Mouse (Mus musculus) spleen, adult 2 months (tissue): ENCODE measurements around the gene Kat5. TPM values are rescaled to one million over a fixed set of nuclear protein-coding genes. Genes with fewer than 3 reads are reported as not detected.

Experiments
- DNase-seq, 2 experiments: peaks; one replicate each; pipeline versions ENCODE4 v3.0.0 to v3.0.0-alpha.2; 2012 to 2021; ENCODE audit warnings: low spot score in 2 of 2, low read depth in 1 of 2
- H3K27ac ChIP-seq: fragments of 200-500 bp; 2 replicates; pipeline ENCODE4 v1.5.1; 2012; ENCODE audit warnings: low read length, inconsistent platforms; ENCODE audit not compliant: insufficient read depth
- H3K27me3 ChIP-seq: fragments of 200-500 bp; 2 replicates; pipeline ENCODE4 v1.6.1; 2012; ENCODE audit warnings: mild to moderate bottlenecking, moderate library complexity, low read length, inconsistent platforms; ENCODE audit not compliant: control insufficient read depth, insufficient read depth
- H3K36me3 ChIP-seq: fragments of 200-500 bp; 2 replicates; pipeline ENCODE4 v1.6.1; 2012; ENCODE audit warnings: mild to moderate bottlenecking, low read length, inconsistent platforms; ENCODE audit not compliant: control insufficient read depth, insufficient read depth
- H3K4me1 ChIP-seq: fragments of 200-500 bp; 2 replicates; pipeline ENCODE4 v1.6.1; 2011; ENCODE audit warnings: inconsistent platforms; ENCODE audit not compliant: control insufficient read depth, insufficient read depth, insufficient read length
- H3K4me3 ChIP-seq: fragments of 200-500 bp; 2 replicates; pipeline ENCODE4 v1.5.1; 2011; ENCODE audit warnings: mild to moderate bottlenecking, inconsistent platforms; ENCODE audit not compliant: insufficient read depth, insufficient read length; ENCODE audit errors: extremely low read depth
- CTCF ChIP-seq: fragments of 200-500 bp; IDR thresholded peaks from 2 replicates; pipeline ENCODE4 v1.5.1; 2011; ENCODE audit warnings: mild to moderate bottlenecking, inconsistent platforms; ENCODE audit not compliant: insufficient read depth, insufficient read length, insufficient replicate concordance; ENCODE audit errors: extremely low read depth
- POLR2A ChIP-seq: fragments of 200-500 bp; IDR thresholded peaks from 2 replicates; pipeline ENCODE4 v1.6.1; 2011; ENCODE audit warnings: low read depth, low read length, inconsistent platforms
- WGBS: fragments of 180-500 bp; shearing (Covaris S2); methylation state at CpG from one replicate; pipeline ENCODE4 v1.1.7; 2018; 5-methylcytosine and 5-hydroxymethylcytosine counted together
- polyA plus RNA-seq: library from polyadenylated mRNA; depleted of rRNA; stranded (reverse); fragments of >200 nt; gene quantifications from 2 replicates; pipeline ENCODE4 v1.2.3, GENCODE M21; 2012

The Kat5 gene
- polyA plus RNA-seq, 1 experiment: 37.3 TPM

DNA sequence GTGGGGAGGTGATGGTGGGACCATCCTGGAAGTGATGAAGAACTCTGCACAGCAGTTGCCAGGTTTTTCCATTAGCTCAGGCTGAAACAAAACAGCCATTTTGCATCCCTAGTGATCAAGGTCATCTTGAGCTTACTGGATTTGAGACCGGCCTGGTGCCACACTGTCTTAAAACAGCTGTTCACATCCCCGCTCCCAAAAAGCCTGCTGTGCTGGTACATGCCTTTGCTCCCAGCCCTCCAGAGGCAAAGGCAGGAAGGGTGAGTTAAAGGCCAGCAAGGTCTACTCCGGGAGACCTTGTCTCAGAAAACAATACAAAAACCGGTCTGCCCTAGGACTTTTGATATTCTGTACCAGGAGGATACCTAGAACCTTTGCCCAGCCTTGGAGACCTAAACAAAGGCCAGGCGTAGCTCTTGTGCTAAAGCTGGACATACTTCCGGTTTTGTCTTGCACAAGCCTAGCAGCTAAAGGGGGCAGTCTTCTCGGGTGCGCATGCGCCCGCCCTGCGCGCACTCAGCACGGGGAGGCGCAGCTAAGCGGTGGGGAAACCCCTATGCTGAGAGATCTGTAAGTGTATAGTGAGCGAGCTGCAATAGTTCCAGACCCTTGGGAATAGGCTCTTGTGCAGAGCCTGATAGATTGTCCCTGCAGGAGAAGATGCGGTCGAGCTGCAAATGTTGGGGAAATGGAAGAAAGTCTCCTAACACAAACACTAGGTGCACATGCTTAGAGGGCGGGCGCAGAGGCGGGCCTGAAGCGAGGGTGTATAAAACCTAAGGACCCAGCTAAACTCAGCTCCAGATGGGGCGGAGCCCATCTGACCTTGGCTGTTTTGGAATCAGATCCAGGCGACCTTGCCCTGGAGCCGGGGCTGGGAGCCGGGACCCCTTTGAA, 38.6 kb upstream of the Kat5 start:
- DNase-seq: peak; percentile 76 to 85
- TF ChIP-seq CTCF (no peak), POLR2A (no peak)
- Histone ChIP-seq H3K4me3 (peak overlapping the region; percentile 41; the same call in 1 of the 2 replicates), H3K27ac (peak overlapping the region; percentile 69), H3K4me1 (peaks cover 13% of the 10 kb centered on the region; the same call in 1 of the 2 replicates), H3K36me3 (peaks cover 59% of the 10 kb centered on the region), H3K27me3 (no peaks in the 10 kb centered on the region)
- WGBS: 10% methylated on average over 26 of the region's 26 CpGs

DNA sequence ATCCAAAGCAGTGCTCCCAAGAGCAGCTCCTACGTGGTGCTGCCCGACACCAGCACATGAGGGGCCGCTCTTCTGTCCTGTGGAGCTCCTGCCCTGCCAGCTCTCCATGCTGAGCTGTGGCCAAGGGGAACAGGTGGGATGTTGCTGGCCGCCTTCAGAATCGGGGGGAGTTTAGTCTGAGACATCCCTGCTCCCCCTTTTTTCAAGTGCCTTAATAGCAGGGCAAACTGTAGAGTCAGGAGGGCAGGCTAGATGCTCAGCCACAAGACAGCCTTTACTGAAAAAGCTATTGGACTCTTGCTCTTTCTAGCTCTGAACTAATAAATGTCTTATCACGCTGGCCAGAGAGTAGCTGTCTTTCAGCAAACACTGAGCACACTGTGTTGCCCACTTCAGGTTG, 37.8 kb upstream of the Kat5 start:
- DNase-seq: no peak
- H3K4me3 ChIP-seq: no peak overlapping the region
- no peaks in the 10 kb centered on the region for H3K27me3 ChIP-seq
- peaks cover 13% of the 10 kb centered on the region; the same call in 1 of the 2 replicates for H3K4me1 ChIP-seq
- 95% methylated on average over 6 of the region's 6 CpGs for WGBS
- H3K27ac ChIP-seq: no peak overlapping the region
- TF ChIP-seq CTCF (no peak), POLR2A (no peak)
- H3K36me3 ChIP-seq: peaks cover 57% of the 10 kb centered on the region

GRCm38 (mm10) chr19:5646731-5647330, 36.8 kb upstream of the Kat5 start:
- peaks cover 54% of the 10 kb centered on the region for H3K36me3 ChIP-seq
- no peak overlapping the region for H3K4me3 ChIP-seq
- DNase-seq: no peak
- no peak for TF ChIP-seq CTCF
- no peak for TF ChIP-seq POLR2A
- no peak overlapping the region for H3K27ac ChIP-seq
- H3K4me1 ChIP-seq: peaks cover 13% of the 10 kb centered on the region; the same call in 1 of the 2 replicates
- WGBS: 90% methylated on average over 8 of the region's 8 CpGs
- H3K27me3 ChIP-seq: no peaks in the 10 kb centered on the region

- WGBS: 94% methylated on average over 9 of the region's 9 CpGs
- H3K36me3 ChIP-seq: peaks cover 53% of the 10 kb centered on the region
- TF ChIP-seq CTCF (no peak), POLR2A (no peak)
- no peak overlapping the region for H3K27ac ChIP-seq
- H3K27me3 ChIP-seq: no peaks in the 10 kb centered on the region
- H3K4me3 ChIP-seq: no peak overlapping the region
- peaks cover 13% of the 10 kb centered on the region; the same call in 1 of the 2 replicates for H3K4me1 ChIP-seq
- no peak for DNase-seq
These were observed 35.2 kb upstream of the Kat5 start for GRCm38 (mm10) chr19:5645280-5645679.

GRCm38 (mm10) chr19:5641641-5642040, 31.6 kb upstream of the Kat5 start:
- WGBS: 95% methylated on average over 8 of the region's 8 CpGs
- Histone ChIP-seq H3K27ac (no peak overlapping the region), H3K36me3 (peaks cover 53% of the 10 kb centered on the region), H3K27me3 (no peaks in the 10 kb centered on the region), H3K4me1 (peaks cover 5% of the 10 kb centered on the region; the same call in 1 of the 2 replicates), H3K4me3 (no peak overlapping the region)
- TF ChIP-seq POLR2A (no peak), CTCF (no peak)
- DNase-seq: no peak

GRCm38 (mm10) chr19:5641021-5641420, 31.0 kb upstream of the Kat5 start:
- 94% methylated on average over 17 of the region's 17 CpGs for WGBS
- Histone ChIP-seq H3K27ac (no peak overlapping the region), H3K4me3 (no peak overlapping the region), H3K4me1 (peaks cover 7% of the 10 kb centered on the region; the same call in 1 of the 2 replicates), H3K27me3 (no peaks in the 10 kb centered on the region), H3K36me3 (peaks cover 49% of the 10 kb centered on the region)
- DNase-seq: no peak
- TF ChIP-seq POLR2A (no peak), CTCF (no peak)

GRCm38 (mm10) chr19:5640339-5640738, 30.3 kb upstream of the Kat5 start:
- Histone ChIP-seq H3K27ac (no peak overlapping the region), H3K4me1 (peaks cover 8% of the 10 kb centered on the region; the same call in 1 of the 2 replicates), H3K27me3 (no peaks in the 10 kb centered on the region), H3K4me3 (no peak overlapping the region), H3K36me3 (peaks cover 42% of the 10 kb centered on the region)
- 91% methylated on average over 9 of the region's 9 CpGs for WGBS
- no peak for DNase-seq
- no peak for TF ChIP-seq CTCF
- TF ChIP-seq POLR2A: no peak
